Mouse (Mus musculus) kidney, embryonic 16.5 days (tissue): ENCODE results near the gene Fry. TPM values are rescaled to one million over a fixed set of nuclear protein-coding genes. Genes with fewer than 3 reads are reported as not detected.

Source experiments
- ATAC-seq: fragments of 200-750 bp; cut with Nextera tagmentation; 2 replicates; pipeline ENCODE4 v1.8.0; 2017; ENCODE audit warnings: moderate TSS enrichment; ENCODE audit not compliant: low FRiP score, low TSS enrichment
- H3K27ac ChIP-seq: fragments of 300-500 bp; sonication (generic); 2 replicates; pipeline ENCODE4 v1.5.1; 2014; ENCODE audit warnings: low read length
- H3K27me3 ChIP-seq: fragments of 300-500 bp; sonication (generic); 2 replicates; pipeline ENCODE4 v1.6.1; 2014; ENCODE audit warnings: low read length, control low read depth, mixed read lengths; ENCODE audit not compliant: insufficient read depth
- H3K36me3 ChIP-seq: fragments of 300-500 bp; sonication (generic); 2 replicates; pipeline ENCODE4 v1.6.1; 2014; ENCODE audit warnings: low read length, control low read depth, mixed read lengths; ENCODE audit not compliant: insufficient read depth
- H3K4me1 ChIP-seq: fragments of 300-500 bp; sonication (generic); 2 replicates; pipeline ENCODE4 v1.6.1; 2014; ENCODE audit warnings: low read length, control low read depth, mixed read lengths; ENCODE audit not compliant: insufficient read depth
- H3K4me2 ChIP-seq: fragments of 300-500 bp; sonication (generic); replicated peaks from 2 replicates; pipeline ENCODE4 v1.6.1; 2014; ENCODE audit warnings: low read depth, low read length
- H3K4me3 ChIP-seq: fragments of 300-500 bp; sonication (generic); 2 replicates; pipeline ENCODE4 v1.5.1; 2014; ENCODE audit warnings: mild to moderate bottlenecking, low read length
- H3K9ac ChIP-seq: fragments of 300-500 bp; sonication (generic); replicated peaks from 2 replicates; pipeline ENCODE4 v1.6.1; 2014; ENCODE audit warnings: low read length
- H3K9me3 ChIP-seq: fragments of 300-500 bp; sonication (generic); 2 replicates; pipeline ENCODE4 v1.6.1; 2016; ENCODE audit warnings: low read length, control low read depth
- WGBS: fragments of 180-500 bp; shearing (Covaris S2); extraction: QIAGEN DNeasy Blood & Tissue Kit; methylation state at CpG from one replicate; pipeline ENCODE4 v1.1.7; 2014; 5-methylcytosine and 5-hydroxymethylcytosine counted together
- polyA plus RNA-seq: library from polyadenylated mRNA; unstranded; fragments of >200 nt; fragmentation: Nextera tagmentation; extraction: Ambion mirVana; gene quantifications from 2 replicates; pipeline ENCODE4 v1.2.1, GENCODE M21; 2015

Fry gene
- polyA plus RNA-seq, 1 experiment from 2014 or later, result 5.7 TPM

DNA sequence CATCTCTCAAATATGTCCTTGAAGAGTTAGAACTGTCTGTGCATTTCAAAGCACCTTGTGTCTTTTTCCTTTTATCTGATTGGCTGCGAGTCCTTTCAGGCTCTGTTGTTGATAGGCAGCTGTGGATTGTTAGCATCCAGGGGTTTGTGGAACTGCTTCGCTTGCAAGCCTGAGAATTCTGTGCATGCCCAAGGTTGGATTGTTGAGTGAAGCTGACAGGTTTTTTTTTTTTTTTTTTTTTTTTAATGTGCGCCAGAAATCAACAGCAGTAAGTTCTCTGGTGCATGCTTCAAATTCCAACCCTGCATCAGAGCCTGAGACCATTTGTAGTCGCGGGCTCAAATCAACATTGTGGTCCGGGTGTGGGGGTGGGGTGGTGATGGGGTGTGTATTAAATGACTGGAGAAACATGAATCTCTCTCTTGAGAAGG is 78.5 kb downstream of the Fry start:
- ATAC-seq, result peak; percentile 34; the same call in 1 of the 2 replicates
- H3K27me3 ChIP-seq, result no peaks in the 10 kb centered on the region

DNA sequence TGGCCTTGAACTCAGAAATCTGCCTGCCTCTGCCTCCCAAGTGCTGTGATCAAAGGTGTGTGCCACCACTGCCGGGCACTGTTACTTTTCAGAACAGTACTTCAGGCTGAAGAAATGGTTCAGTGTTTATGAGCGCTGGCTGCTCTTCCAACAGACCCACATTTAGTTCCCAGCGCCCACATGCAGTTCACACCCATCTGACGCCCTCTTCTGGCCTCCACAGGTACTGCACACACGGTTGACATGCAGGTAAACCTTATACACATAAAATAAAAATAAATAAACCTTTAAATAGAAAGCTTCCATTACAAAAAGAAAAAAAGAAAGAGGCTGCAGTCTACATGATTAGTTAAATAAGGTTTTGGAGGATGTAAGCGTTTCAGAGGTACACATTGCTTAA is 88.3 kb downstream of the Fry start:
- 89% methylated on average over 6 of the region's 6 CpGs for WGBS
- Histone ChIP-seq H3K9ac (no peak overlapping the region), H3K4me3 (no peak overlapping the region), H3K9me3 (no peaks in the 10 kb centered on the region), H3K4me2 (no peak overlapping the region), H3K27me3 (no peaks in the 10 kb centered on the region), H3K4me1 (no peaks in the 10 kb centered on the region), H3K27ac (no peak overlapping the region), H3K36me3 (no peaks in the 10 kb centered on the region)
- ATAC-seq, result no peak

More for the DNA sequence above, 78.5 kb downstream of the Fry start:
- Histone ChIP-seq H3K4me2 (peak overlapping the region; percentile 80), H3K9ac (no peak overlapping the region), H3K36me3 (no peaks in the 10 kb centered on the region), H3K9me3 (no peaks in the 10 kb centered on the region), H3K4me1 (peaks cover 19% of the 10 kb centered on the region), H3K4me3 (peak overlapping the region; percentile 59), H3K27ac (peak overlapping the region; percentile 76)
- 17% methylated on average over 6 of the region's 6 CpGs for WGBS

DNA sequence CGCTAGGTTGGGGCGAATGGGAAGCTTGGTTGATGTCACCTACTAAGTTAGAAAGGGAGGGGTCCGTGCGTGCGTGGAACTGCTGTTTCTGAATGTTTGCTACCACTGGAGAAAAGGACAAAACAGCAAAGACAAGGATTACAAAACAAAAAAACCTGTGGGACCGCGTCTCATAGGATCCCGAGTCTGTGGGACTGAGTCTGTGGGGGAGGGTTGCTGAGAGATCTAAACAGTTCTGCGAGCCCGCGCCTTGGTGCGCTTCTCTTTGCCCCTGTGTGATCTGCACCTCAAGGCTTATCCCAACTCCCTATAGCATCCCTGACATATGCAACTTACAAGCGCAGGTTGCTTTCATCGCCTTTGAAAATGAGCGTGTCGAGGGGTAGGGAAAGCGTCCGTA is 89.2 kb downstream of the Fry start:
- 50% methylated on average over 18 of the region's 18 CpGs for WGBS
- Histone ChIP-seq H3K36me3 (no peaks in the 10 kb centered on the region), H3K27ac (no peak overlapping the region), H3K27me3 (no peaks in the 10 kb centered on the region), H3K4me2 (peak overlapping the region; percentile 36), H3K4me1 (no peaks in the 10 kb centered on the region), H3K4me3 (peak overlapping the region; percentile 1; the same call in 1 of the 2 replicates), H3K9me3 (no peaks in the 10 kb centered on the region), H3K9ac (no peak overlapping the region)
- no peak for ATAC-seq

DNA sequence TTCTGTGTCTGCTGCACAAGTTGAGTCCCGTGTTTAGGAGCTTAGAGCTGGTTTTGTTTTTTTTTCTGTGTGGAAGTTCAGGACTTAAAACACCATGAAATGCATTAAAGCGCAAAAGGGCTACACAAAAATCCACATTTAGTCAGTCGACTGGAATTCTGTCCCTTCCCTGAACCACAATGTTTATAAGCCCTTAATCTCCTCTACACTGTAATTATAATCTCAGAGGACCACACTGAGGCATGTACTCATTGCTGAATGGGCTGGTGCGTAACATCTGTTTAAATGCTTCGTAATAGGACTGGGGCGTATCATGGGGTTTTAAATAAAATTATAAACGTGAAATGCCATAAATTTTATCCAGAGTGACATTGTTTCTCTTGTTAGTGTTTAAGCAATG is 89.6 kb downstream of the Fry start:
- Histone ChIP-seq H3K4me1 (no peaks in the 10 kb centered on the region), H3K9me3 (no peaks in the 10 kb centered on the region), H3K36me3 (no peaks in the 10 kb centered on the region), H3K4me3 (peak overlapping the region; percentile 1; the same call in 1 of the 2 replicates), H3K27ac (no peak overlapping the region), H3K4me2 (peak overlapping the region; percentile 36), H3K27me3 (no peaks in the 10 kb centered on the region), H3K9ac (no peak overlapping the region)
- 42% methylated on average over 7 of the region's 7 CpGs for WGBS
- ATAC-seq, result no peak

DNA sequence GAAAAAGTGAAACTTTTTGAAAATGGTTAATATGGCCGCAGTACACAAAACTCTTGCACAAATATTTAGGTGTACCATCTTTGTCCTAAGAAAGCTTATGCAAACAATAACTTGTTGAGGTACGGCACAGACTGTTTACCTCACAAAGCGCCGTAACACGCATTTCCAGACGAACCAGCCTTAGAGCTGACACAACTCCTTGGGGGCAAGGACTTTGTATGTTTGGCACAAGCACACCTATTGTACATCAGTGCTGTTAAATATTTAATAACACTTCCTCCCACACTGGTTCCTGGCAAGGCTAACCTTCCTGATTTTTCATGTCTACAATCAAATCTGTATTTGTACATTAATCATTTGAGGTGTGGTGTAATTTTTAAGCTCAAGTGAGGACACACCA is 95.6 kb downstream of the Fry start:
- Histone ChIP-seq H3K27me3 (no peaks in the 10 kb centered on the region), H3K36me3 (no peaks in the 10 kb centered on the region), H3K9ac (no peak overlapping the region), H3K4me1 (no peaks in the 10 kb centered on the region), H3K4me3 (no peak overlapping the region), H3K27ac (no peak overlapping the region), H3K9me3 (0 out of 2 replicates have a peak, but pooled peaks cover 3% of the 10 kb centered on the region), H3K4me2 (no peak overlapping the region)
- 74% methylated on average over 6 of the region's 6 CpGs for WGBS
- no peak for ATAC-seq

DNA sequence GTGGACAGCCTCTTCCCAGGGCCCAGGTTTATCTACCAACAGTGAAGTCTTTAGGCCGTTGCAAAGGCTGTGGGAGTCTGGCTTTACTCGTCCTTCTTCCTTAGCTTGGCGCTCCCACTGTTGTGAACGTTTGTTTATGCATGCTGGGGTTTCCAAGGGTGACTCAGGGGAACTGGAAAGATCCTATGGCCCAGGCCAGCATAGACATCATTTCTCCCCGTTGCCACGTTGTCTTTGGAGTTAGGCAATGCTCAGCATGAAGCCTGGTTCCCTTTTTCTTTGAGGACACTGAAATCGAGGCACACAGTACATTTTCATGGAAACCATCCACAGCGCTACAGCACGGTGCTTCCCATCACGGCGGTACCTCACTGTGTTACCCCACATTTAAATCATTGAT is 97.6 kb downstream of the Fry start:
- H3K36me3 ChIP-seq, result no peaks in the 10 kb centered on the region
- no peaks in the 10 kb centered on the region for H3K27me3 ChIP-seq
- no peak overlapping the region for H3K27ac ChIP-seq
- H3K9me3 ChIP-seq, result 0 out of 2 replicates have a peak, but pooled peaks cover 3% of the 10 kb centered on the region
- no peaks in the 10 kb centered on the region for H3K4me1 ChIP-seq
- ATAC-seq, result no peak
- H3K9ac ChIP-seq, result no peak overlapping the region
- no peak overlapping the region for H3K4me2 ChIP-seq
- WGBS, result 68% methylated on average over 11 of the region's 11 CpGs
- H3K4me3 ChIP-seq, result no peak overlapping the region

DNA sequence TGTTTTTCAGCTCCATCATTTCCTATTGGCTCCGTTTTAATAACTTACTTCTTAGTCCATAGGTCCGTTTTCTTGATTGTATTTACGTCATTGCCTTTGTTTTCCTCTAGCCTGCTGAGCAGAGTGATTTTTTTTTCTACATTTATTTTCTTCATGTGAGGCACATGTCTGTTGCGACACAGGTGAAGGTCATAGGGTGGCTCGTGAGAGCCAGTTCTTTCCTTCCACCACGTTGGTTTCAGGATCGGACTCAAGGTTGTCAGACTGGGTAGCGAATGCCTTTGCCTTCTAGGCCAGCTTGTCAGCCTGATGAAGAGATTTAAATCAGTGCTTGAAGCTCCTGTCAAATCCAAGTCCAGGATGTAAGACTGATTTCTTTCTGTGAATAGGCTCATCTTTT is 101.0 kb downstream of the Fry start:
- H3K27me3 ChIP-seq, result no peaks in the 10 kb centered on the region
- H3K9ac ChIP-seq, result no peak overlapping the region
- WGBS, result 86% methylated on average over 8 of the region's 8 CpGs
- no peak overlapping the region for H3K4me3 ChIP-seq
- no peaks in the 10 kb centered on the region for H3K36me3 ChIP-seq
- H3K4me2 ChIP-seq, result no peak overlapping the region
- ATAC-seq, result no peak
- H3K4me1 ChIP-seq, result no peaks in the 10 kb centered on the region
- H3K9me3 ChIP-seq, result 0 out of 2 replicates have a peak, but pooled peaks cover 3% of the 10 kb centered on the region
- H3K27ac ChIP-seq, result no peak overlapping the region

DNA sequence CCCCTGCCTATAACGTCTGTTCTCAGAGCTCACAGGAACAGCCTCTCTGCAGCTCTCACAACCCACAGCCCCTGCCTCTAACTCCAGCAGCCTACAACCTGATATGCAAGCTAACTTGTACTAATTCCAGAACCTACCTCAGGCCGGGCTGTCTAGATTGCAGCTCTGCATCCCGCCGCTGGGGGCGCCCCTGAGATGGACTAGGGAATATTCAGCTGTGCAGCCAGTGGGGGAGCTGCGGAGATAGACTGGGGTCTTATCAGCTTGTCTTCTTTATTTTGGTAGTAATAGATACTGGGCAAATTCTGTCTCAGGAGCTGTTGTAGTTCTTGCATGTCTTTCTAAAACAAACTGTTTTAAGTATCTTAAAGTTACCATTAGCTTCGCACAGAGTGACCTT is 101.9 kb downstream of the Fry start:
- 33% methylated on average over 7 of the region's 7 CpGs for WGBS
- no peaks in the 10 kb centered on the region for H3K4me1 ChIP-seq
- no peaks in the 10 kb centered on the region for H3K36me3 ChIP-seq

DNA sequence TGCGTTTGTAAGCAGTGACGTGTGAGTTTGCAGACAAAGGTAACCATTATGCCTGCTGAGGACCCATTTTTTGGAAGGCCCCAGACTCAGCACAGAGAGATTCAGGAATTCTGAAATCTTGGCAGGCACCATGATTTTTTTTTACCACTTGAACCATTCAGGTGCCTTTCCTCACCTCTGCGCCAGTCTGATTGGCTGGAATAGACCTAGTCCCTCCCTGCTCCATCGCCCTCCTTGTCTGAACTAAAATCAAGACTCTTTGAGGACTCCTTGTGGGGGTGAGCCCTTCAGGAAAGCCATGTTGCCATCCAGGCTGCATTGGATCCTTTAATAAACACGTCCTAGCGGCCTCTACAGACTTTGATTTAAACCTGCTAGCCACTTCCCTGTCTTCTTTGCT is 103.4 kb downstream of the Fry start:
- no peaks in the 10 kb centered on the region for H3K36me3 ChIP-seq
- no peak overlapping the region for H3K9ac ChIP-seq
- no peaks in the 10 kb centered on the region for H3K27me3 ChIP-seq
- 83% methylated on average over 6 of the region's 6 CpGs for WGBS
- 0 out of 2 replicates have a peak, but pooled peaks cover 3% of the 10 kb centered on the region for H3K9me3 ChIP-seq
- H3K4me2 ChIP-seq, result no peak overlapping the region
- no peak overlapping the region for H3K4me3 ChIP-seq
- no peaks in the 10 kb centered on the region for H3K4me1 ChIP-seq
- H3K27ac ChIP-seq, result no peak overlapping the region
- no peak for ATAC-seq

More for the DNA sequence above, 101.9 kb downstream of the Fry start:
- Histone ChIP-seq H3K27me3 (no peaks in the 10 kb centered on the region), H3K9ac (no peak overlapping the region), H3K27ac (no peak overlapping the region), H3K9me3 (0 out of 2 replicates have a peak, but pooled peaks cover 3% of the 10 kb centered on the region), H3K4me3 (no peak overlapping the region), H3K4me2 (no peak overlapping the region)
- ATAC-seq, result no peak

DNA sequence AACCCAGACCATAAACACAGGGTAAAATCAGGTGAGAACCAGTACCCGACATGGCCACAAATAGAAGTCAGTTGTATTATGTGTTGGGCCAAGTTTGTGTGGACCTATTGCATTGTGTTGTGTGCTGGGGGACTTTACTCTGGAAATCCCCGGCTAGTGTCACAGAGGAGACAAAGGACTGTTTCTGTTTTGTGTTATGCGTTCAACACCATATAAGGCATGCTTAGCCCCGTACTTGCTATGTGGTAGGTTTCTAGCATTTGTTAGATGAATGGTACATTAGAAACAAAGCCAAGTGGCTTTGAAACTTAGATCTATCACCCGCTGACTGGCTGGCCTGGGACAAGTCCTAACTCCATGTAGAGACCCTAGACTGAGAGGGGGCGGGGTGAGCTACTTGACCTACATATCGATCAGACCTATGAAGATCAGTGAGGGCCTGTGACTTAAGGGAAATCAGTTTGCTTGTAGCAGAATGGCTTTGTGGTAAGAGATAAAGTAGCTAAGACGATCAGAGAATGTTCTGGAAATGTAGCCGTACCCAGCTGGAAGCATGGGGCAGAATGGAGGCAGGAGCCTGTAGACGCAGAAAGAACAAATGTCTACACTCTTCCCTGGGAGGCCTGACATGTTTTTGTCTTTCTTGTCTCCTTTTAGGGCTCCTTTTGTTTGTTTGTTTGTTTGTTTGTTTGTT is 105.2 kb downstream of the Fry start:
- no peak overlapping the region for H3K27ac ChIP-seq
- no peaks in the 10 kb centered on the region for H3K36me3 ChIP-seq
- no peak overlapping the region for H3K9ac ChIP-seq
- WGBS, result 91% methylated on average over 10 of the region's 10 CpGs
- H3K4me2 ChIP-seq, result no peak overlapping the region
- no peaks in the 10 kb centered on the region for H3K27me3 ChIP-seq
- no peak for ATAC-seq
- H3K9me3 ChIP-seq, result no peaks in the 10 kb centered on the region
- no peak overlapping the region for H3K4me3 ChIP-seq
- no peaks in the 10 kb centered on the region for H3K4me1 ChIP-seq
